Mouse (Mus musculus) lung, postnatal 25 days (tissue): ENCODE measurements around the gene Ccdc172.

Source experiments
- DNase-seq: peaks from one replicate; pipeline ENCODE4 v3.0.0; 2022; ENCODE audit warnings: low spot score

The Ccdc172 gene

DNA sequence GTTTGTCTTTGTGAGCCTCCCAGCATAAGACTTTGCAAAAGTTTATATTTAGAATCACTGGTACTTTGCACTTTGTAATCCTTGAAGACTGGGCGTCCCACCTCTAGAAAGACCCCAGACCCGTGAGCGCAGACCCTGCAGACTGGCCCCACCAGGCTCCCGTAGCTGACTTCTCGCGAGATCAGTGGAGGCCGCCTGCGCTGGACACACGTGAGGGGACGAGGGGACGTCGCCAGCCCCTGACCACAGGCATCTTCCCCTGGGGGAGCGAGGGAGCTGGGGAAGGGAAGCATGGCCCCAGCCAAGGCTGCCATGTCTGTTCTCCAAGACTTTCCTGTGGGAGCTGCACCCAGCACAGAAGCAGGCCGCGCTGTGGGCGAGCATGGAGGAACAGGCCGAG, at the start of gene Ccdc172:
TSS of gene Ccdc172 (plus strand) at position 176 of the 400 bp plus-strand sequence.
- no peak for DNase-seq

DNA sequence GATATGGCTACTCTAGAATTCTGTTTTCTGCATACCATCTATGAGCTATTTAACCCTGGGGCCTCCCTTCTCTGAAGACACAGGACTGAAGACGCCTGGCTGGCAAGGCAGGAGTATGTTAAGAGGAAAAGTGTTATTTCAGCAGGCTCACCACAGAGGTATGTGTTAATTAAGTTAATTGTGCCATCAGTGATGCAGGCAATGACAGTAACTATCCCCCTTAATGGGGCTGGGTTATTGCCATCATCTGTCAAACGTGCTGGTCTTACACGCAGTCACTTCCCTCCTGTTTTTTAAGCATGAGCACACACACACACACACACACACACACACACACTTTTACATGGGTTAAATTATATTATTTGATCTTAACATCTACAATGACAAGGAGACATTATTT, 48.0 kb upstream of the Ccdc172 start:
- no peak for DNase-seq

GRCm38 (mm10) chr19:58468331-58468730, 43.5 kb upstream of the Ccdc172 start:
- DNase-seq, result no peak

- DNase-seq, result peak; percentile 82
Measured at GRCm38 (mm10) chr19:58469421-58469820, 42.4 kb upstream of the Ccdc172 start.

DNA sequence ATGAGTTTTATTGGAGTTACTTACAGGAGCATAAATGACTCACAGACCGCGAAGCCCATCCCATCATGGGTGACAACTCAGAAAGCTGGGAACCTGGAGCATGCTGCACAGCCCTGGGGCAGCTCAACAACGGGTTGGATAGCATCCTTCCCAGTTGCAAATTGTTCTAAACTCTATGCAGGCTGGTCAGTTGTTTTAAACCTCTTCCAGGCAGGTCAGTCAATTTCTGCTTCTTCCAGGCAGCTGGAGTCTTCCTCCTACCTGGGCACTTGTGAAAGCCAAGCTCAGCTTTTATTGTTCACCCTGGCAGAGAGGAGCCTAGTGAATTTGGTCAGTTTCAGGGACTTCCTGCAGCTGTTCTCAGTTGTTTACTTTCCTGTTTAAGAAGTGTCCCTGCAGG, 37.5 kb upstream of the Ccdc172 start:
- DNase-seq, result no peak

DNA sequence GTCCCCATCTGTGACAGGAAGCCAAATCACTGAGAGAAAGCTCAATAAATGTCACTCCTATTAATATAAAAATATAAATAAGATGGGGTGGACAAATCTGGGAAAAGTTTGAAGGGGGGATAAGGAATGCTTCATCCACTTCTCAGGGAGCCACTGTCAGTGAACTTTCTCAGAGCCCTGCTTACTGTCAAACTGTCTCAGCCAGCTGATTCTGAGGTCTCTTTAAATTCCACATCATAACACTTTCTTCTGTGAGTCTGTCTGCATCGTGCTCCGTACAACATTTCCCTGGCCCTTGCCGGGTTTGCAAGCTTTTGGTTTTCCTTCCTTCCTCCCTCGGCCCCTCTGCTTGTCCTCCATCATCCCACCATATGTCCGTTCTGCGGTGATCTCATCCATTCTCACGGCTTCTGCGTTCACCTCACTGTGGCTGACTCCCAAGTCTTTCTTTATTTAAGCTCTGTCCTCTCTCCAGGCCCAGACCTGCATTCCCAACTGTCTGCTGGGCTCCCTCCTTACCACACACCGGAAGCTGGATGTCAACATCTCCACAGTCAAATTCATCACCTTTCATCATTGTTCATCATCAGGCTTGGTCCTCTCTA, 29.3 kb upstream of the Ccdc172 start:
- no peak for DNase-seq

- no peak for DNase-seq
Measured at GRCm38 (mm10) chr19:58486686-58487085, 25.1 kb upstream of the Ccdc172 start.

- DNase-seq, result no peak
Measured at GRCm38 (mm10) chr19:58497106-58497505, 14.7 kb upstream of the Ccdc172 start.

DNA sequence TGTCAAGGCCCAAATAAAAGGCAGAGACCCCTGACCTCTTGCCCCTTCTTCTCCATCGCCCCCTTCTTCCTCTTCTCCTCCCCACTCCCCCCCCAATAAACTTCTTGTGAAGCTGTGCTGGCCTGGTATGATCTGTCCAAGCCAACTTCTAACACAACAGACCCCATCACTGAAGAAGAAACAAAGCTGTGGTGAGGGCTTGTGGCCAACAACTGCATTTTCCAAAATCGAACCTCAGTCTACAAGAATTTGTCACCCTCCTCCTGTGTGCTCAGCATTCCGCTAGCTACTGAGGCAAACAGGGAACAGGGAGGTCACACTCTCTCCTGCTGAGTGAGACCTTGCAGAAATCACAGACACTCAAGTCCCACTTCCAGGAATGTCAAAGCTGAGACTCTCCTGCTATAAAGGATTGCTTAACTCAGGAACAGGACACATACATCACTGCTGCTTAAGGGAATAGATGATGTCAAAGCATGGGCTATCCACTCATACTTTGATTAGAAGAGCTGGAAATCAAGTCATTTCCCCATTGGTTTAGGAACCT, 12.3 kb upstream of the Ccdc172 start:
- no peak for DNase-seq

DNA sequence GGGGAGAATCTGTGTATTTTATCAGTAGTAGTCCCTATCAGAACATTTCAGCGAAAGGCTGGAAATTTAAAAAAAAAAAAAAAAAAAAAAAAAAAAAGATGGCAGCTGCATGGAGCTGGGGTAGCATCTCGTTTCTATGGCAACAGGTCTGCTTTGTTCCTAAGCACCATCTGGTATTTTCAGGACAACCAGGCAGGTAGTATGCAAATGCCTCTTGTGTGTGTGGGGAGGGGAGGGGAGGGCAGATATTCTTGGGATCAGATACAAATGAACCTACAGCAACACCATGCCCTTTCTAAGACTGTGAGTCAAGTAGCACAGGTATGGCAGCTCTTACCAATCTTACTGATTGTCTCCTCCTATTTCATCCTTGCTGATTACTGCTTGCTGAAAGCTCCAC, 11.7 kb upstream of the Ccdc172 start:
- no peak for DNase-seq

GRCm38 (mm10) chr19:58521696-58522095, 9.9 kb downstream of the Ccdc172 start:
- no peak for DNase-seq

GRCm38 (mm10) chr19:58523736-58524394, 12.1 kb downstream of the Ccdc172 start:
- DNase-seq, result no peak

DNA sequence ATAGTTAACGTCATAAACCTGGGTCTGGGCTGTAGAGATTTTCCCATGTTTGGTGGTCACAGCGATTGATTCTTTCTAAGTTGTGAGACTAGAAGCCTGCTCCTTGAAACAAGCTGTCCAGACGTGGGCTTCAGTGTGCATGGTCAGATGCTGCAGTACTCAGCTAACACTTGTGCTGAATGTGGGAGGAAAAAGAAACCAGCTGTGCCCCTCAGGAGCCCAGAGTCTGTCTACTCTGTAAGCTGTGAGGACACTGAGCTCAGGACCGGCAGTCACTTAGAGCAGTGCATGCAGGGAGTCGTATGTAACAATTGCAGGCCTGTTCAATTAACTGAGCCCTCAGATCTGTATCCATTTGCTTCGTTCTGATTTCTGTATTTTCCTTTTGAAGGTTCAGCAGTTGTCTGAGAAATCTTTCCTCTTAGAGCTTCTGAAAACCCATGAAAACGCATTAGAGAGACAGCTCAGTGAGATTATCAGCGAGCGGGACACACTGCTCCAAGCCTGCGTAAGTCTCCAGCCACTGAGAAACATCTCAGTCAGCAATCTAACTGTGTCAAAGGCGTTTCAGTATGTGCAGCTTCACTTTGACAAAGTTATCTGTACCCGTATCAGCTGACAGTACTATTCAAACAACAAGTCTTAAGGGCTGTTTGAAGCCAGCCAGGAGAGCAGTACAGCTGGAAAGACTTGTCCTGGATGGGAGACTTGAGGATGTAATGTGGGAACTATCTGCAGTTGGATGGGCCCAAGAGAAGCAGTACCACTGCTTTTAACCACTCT, 13.9 kb downstream of the Ccdc172 start:
- DNase-seq, result peak; percentile 47

DNA sequence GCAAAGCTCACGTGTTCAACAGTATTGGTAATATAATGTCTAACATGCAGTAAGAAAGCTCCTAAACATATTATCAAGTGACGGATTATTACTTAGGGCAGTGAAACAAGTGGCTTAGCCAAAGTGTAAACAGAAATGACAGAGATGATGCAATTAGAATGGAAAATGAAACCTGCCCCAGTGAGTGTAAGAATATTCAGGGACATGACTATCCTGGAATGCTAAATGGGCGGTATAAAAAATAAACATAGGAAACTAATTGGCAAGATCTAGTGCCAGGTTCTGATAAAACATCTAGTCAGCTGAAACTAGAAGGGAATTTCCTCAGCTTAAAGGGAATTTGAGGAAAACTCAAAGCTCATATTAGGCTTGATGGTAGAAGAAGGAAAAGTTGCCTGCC, 21.3 kb downstream of the Ccdc172 start:
- DNase-seq, result peak; percentile 43

GRCm38 (mm10) chr19:58536691-58537090, 24.9 kb downstream of the Ccdc172 start:
- DNase-seq, result no peak

DNA sequence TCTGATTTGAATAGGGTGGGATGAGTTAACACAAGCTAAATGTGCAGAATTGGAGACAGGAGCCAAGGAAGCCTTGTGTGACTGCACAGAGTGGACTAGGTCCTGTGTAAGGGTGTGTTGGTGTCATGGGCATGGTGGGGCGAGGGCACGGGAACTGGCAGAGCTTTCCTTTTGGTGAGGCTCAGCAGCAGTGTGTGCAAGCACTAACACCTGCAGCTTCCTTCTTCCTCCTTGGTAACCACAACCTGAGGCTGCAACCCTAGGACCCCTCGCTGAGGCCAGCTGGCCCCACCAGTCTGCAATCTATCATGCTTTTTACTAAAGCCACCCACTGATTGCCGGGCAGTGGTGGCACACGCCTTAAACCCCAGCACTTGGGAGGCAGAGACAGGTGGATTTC, 28.6 kb downstream of the Ccdc172 start:
- no peak for DNase-seq

- DNase-seq, result no peak
Measured at GRCm38 (mm10) chr19:58548367-58548766, 36.6 kb downstream of the Ccdc172 start.

- DNase-seq, result no peak
Measured at GRCm38 (mm10) chr19:58550489-58550888, 38.7 kb downstream of the Ccdc172 start.

GRCm38 (mm10) chr19:58550916-58551315, 39.1 kb downstream of the Ccdc172 start:
- no peak for DNase-seq

DNA sequence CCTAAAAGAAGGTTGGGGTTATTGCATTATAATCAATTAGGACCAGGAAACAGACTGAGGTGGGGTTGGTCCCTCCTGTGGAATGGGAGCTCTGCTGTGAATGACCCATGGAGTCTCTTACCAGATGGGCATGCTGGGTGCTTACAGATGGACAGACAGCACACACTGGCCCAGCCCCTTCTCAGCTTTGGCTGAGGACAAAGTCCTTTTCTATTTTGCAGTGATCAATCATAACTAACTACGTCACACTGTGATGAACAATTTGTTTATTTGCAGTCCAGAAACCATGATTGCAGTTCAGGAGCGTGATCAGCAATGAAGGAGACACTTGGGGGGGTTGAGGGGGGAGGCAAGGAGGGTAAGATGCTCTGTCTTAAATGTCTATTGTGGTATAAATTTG, 43.2 kb downstream of the Ccdc172 start:
- no peak for DNase-seq

DNA sequence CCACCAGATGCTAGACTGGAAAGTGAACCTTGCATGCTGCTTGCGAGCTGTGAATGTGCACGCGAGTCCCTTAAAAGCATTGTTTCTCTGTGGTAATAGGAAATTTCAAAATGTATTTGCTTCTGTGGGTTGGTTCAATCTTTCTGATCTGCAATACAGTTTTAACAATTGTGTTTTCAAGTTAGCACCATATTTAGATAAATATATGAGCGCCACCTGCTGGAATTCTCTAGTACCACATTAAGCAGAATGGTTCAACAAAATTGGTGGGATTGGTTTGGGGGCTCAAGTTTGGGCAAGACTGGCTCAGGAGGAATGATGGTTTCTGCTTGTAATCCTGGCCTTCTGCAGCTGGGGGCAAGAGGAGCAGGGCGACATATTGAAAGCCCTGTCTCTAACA, 46.6 kb downstream of the Ccdc172 start:
- peak; percentile 17 for DNase-seq

GRCm38 (mm10) chr19:58562301-58562815, 50.6 kb downstream of the Ccdc172 start:
- DNase-seq, result no peak

GRCm38 (mm10) chr19:58571566-58571965, 59.8 kb downstream of the Ccdc172 start:
- no peak for DNase-seq
